Mouse (Mus musculus): Measurements from ENCODE around the gene Myadml2. TPM values are rescaled to one million over a fixed set of nuclear protein-coding genes. Genes with fewer than 3 reads are reported as not detected.
A peak's percentile ranks its signal among the peaks of the same experiment; 100 is the strongest.
"Not testable (repeated sequence)": the region's sequence is repeated elsewhere in the genome, so short reads cannot be mapped to it uniquely, and the experiment has no call there.

Myadml2 gene
- total RNA-seq (2021), result 1 to 10 TPM; 3.0 to 3.5 TPM
- long read RNA-seq, experiment 1, partial matches to known transcripts, result 0 of 1 reads
- long read RNA-seq, experiment 1, other reads (novel, unspliced or antisense), result 1 of 1 reads
- long read RNA-seq, experiment 2, partial matches to known transcripts, result 0 of 1 reads
- long read RNA-seq, experiment 2, other reads (novel, unspliced or antisense), result 1 of 1 reads

DNA sequence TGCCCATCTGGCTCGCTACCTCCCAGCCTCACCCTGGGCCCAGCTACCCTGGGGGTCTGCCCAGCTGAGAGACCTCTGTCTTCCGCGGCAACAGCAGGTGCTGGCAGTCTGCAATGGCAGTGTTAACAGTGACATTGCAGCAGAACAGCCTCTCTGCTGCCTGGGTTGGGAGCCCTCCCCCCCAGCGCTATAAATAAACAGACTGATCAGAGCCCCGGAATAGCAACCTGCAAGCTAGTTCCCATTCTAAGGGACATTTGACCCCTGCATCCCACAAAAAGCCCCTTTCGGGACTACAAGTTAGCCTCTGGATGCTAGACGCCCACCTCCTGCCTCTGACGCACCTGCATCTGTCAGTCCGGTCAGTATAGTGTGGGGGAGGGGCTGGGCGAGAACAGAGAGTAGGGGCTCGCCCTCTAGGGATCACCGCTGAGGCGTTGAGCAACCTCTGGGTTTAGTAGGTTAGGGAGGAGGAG lies at the start of gene Myadml2:
Gene Myadml2 (minus strand): TSS at position 158 of the 476 bp plus-strand sequence.
- DNase-seq (ENCODE audit: low spot score in 2 of 2), result no peak

DNA sequence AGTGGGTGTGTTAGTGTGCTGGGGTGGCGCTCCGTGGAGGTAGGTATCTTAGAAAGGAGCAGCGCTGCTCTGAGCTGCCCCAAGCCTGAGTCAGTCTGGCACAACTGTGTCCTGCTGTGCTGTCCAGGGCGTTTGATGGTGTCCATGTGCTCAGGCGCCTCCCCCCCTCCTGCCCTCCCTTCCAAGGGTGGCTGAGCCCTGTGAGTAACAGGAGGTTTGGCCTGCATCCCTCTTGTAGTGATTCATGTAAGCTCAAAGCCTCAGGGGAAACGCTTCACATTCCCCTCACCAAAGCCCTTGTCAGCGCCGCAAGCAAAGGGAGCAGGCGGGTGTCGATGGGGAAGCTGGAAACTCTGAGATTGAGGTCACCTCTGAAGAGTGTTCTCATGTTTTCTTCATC lies 49.8 kb upstream of the Myadml2 start:
- DNase-seq (ENCODE audit: low spot score in 2 of 2), result no peak

DNA sequence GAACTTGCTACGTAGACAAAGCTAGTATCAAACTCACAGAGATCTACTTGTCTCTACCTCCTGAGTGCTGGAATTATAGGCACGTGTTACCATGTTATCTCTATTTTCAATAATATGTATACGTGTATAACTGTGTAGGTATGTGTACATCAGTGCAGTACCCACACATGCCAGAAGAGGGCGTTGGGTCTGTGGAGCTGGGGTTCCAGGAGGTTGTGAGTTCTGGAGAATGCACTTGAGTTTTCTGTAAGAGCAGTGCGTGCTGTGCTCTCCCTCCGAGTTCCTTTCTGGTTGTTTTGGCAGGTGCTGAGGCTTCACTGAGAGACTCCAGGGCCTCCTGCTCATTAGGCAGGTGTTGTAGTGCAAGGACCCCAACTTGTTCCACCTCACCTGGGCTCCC lies 48.6 kb upstream of the Myadml2 start:
- no peak for DNase-seq (ENCODE audit: low spot score in 2 of 2)

DNA sequence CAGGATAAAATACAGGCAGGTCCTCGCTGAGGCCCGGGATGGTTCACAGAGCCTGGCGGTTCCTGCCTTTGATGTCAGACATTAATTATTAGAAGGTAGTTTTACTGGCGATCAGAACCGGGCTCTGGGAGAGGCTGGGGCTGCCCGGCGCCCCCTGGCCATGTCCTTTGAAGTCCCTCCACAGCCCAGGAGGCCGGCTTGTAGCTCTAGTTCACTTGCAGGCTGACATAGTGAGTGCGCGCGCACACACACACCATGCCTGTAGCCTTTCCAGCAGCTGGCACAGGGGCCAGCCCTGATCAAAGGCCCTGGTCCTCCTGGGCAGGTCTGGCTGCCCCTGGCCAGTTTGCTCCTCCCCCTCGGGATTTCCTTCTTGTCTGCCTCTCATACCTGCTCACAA lies 47.7 kb upstream of the Myadml2 start:
- no peak for DNase-seq (ENCODE audit: low spot score in 2 of 2)

DNA sequence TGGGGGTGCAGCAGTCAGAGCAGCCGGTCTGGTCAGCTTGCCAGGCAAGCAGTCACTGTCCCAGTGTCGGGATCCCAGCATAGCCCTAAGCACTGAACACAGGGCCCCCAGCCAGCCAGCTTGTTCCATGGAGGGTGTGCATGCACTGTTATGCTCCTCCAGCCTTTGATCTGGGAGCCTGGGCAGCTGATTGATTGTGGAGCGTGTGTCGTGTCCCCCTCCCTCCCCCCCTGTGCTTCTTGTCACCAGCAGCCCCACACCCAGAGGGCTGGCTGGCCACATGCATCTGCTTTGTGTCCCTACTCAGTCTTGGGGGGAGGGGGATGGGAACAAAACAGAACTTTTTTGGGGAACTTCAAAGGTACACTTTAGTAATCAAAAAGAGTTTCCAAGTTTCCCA lies 47.2 kb upstream of the Myadml2 start:
- DNase-seq (ENCODE audit: low spot score in 2 of 2), result peak in 1 of 2 experiments; percentile 49

DNA sequence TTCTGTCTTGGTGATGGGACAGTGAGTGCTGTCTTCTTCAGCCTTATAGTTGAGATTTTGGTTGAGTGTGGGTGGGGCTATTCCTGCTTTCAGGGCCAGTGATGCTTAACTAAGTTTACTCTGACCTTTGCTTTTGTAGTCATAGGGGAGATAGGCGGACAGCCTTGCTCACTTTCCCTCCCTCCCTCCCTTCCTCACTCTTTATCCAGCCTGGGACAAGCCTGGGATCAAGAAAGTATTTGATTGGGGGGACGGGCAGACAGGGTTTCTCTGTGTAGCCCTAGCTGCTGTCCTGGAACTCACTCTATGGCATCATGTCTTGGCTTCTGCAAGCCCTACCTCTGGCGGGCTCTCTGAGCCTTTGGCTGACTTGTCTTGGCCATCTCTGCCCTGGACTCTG lies 45.5 kb upstream of the Myadml2 start:
- DNase-seq (ENCODE audit: low spot score in 2 of 2), result no peak

DNA sequence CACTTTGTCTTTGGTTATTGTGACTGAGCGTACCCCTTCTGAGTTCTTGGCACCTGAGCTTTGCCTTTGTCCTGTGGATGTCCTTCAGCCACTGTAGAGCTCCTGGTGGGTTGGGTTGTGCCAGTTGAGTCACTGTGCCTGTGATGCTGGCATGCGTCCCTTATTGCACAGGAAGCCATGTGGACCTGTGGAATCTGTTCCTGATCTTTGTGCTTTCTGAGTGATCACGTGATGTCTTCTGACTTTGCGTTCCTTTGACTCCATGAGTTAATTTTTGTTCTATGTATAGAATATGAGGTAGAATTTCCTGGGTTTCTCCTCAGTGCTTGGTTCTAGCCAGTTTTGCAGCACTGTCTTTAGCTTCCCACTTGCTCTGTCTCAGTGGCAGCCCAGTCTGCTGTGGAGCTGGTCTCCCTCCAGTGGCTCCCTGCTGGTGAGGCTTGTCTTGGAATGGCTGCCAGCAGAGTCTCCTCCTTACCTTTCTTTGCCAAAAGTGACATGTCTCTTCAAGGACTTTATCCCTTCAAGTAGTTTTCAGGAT lies 44.6 kb upstream of the Myadml2 start:
- DNase-seq (ENCODE audit: low spot score in 2 of 2), result peak in 1 of 2 experiments; percentile 33

DNA sequence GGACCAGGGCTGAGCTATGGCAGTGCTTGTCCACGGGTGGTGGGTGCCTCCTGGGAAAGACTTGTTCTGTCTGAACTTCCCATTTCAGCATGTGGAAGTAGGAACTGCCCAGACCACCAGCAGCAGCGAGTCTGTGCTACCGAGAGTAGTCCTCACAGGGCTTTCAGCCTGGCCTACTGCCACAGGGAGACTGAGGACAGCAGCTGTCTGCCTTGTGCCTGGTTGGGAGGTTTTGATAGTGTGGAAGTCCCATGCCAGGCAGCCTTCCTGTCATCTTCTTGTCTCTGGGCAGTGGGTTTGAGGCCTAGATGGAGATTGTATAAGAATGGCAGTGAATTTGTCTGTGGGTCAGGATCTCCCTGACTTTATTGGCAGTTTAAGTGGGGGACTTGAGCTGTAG lies 41.4 kb upstream of the Myadml2 start:
- DNase-seq (ENCODE audit: low spot score in 2 of 2), result no peak

DNA sequence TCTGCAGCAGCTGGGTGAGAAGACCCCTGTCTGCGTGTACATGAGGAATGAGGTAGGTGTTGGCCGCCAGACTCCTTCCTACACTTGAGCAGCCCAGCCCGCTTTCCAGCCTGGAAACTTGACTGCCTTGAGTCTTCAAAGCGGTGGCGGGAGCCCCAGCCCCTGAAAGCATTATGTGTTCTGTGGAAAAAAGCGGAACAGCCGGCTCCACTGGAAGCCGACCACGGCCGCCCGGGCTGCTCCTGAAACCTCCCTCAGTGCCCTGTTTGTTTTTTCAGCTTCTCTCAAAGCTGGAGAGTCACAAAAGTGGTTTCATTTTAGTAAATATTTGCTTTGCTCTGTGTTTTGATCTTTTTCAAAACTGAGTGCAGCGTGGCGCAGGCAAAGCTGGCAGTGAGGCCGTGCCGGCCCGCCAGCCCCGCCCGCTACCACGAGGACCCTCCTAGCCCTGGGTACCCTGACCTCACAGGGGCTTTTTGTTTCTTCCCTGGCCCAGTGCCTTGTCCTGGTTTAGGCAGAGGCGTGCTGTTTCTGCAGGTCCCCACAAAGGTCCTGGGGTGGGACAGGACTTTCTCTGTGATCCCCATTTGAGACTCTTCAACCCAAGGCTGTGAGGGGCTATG lies 38.8 kb upstream of the Myadml2 start:
- DNase-seq (ENCODE audit: low spot score in 2 of 2), result no peak

DNA sequence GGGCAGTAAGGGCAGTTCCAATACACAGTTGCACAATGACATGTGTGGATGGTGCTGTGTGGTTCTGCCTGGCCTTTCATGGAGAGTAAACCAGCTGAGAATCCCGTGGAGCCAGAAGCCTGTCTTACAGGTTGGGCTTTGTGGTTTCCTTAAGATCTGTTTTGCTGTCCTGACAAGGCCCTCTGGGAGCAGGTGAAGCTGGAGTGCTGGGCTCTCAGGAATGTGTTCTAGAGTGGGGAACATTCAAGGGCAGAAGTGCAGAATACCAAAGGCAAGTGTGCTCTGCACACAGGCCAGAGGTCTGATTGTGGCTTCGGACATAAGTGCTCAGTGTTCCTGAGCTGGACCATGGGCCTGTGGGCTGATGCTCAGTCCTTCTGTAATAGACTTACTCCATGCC lies 36.7 kb upstream of the Myadml2 start:
- no peak for DNase-seq (ENCODE audit: low spot score in 2 of 2)

DNA sequence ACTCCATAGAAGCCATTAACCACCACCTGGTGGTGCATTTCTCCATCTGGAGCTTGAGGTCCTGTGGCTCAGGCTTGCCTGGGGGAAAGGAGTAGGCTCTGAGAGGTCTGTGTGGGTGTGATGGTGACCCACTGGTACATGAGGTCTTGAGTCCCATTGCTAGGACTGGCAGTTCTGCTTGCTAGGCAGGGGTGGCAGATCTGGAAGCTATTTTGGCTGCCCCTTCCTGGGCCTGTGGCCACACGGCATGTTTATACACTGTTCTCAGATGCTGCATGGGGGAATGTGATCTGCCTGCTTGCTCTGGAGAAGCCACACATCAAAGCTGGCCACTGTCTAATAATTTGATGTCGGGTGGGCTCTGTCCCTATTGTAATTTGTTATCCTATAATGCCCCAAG lies 36.1 kb upstream of the Myadml2 start:
- DNase-seq (ENCODE audit: low spot score in 2 of 2), result no peak

DNA sequence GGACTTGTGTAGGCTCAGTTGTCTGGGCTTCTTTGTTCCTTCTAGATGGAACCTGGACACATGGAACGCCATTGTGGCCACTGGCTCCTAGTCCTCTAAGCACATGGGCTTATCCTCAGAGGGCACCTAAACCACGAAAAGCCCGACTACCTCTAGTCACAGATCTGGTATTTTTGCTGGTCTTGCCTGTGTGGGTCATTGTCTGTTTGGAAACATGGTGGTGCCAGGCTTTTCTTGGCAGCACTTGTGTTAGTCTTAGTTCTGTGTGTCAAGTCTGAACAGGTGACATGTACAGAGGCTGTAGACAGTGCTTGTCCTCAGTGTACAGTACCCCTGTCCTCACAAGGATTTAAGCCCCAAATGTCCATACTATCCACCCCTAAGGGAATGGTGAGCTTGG lies 35.6 kb upstream of the Myadml2 start:
- DNase-seq (ENCODE audit: low spot score in 2 of 2), result no peak

DNA sequence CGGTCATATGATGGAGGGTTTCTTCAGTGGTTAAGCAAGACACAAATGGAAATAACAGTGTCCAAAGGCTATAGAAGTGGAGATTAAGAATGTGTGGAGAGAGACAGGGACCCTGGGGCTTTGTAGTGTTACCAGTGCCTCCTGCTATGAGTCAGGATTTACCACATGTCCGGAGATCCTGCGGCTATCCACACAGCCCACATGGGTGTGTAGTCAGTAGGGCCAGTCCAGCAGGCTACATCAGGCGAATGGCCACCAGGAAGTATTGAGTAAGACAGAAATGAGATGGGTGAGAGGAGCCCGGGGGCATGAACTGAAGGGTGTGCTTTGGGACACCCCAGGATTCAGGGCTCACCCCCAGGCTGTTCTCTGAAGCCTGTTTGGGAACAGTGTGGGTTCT lies 34.7 kb upstream of the Myadml2 start:
- no peak for DNase-seq (ENCODE audit: low spot score in 2 of 2)

DNA sequence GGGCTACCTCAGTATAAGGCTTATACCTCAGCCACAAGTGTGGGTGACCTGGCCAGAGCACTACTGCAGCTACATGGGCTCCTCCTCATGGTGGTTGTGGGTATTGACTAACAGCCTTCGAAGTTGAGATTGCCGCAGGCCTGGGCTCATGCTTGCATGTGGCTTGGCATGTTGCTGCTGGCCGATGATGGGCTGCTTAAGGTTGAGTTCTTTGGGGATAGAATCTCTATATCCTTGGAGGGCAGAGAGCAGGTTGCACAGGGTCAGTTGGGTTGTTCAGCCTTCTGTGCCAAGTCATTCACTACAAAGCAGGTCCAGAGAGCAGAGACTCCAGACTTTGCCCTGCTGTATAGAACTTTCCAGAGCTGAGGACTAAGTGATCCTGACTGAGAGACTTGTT lies 32.0 kb upstream of the Myadml2 start:
- no peak for DNase-seq (ENCODE audit: low spot score in 2 of 2)

DNA sequence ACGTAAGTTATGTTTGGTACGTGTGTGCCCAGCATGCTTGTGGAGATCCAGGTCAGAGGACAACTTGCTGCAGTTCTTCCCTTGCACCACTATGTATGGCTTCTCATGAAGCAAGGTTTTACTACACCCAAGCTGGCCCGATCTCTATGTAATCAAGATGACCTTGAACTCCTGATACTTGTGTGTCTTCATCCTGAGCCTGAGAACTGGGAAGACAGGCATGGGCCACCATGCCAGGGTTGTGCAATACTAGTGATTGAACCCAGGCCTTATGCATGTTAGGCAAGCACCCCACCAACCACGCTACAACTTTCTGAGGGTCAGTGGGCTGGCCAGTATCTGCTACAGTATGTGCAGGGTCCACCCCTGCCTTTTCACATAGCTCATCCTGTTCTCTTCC lies 29.0 kb upstream of the Myadml2 start:
- DNase-seq (ENCODE audit: low spot score in 2 of 2), result no peak

DNA sequence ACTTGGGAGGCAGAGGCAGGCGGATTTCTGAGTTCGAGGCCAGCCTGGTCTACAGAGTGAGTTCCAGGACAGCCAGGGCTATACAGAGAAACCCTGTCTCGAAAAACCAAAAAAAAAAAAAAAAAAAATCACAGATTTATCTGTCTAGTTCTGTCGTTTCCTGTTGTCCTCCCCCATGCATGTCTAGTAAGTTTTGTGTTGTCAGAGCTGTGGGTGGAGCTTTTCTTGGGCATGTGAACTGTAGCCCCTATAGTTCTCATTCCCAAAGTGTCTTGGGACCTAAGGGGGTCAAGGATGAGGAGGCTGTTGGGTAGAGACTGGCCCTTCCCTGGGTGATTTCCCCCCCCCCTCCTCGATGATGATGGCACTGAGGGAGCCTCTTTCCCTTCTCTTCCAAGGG lies 27.9 kb upstream of the Myadml2 start:
- DNase-seq (ENCODE audit: low spot score in 2 of 2), result not testable (repeated sequence)

DNA sequence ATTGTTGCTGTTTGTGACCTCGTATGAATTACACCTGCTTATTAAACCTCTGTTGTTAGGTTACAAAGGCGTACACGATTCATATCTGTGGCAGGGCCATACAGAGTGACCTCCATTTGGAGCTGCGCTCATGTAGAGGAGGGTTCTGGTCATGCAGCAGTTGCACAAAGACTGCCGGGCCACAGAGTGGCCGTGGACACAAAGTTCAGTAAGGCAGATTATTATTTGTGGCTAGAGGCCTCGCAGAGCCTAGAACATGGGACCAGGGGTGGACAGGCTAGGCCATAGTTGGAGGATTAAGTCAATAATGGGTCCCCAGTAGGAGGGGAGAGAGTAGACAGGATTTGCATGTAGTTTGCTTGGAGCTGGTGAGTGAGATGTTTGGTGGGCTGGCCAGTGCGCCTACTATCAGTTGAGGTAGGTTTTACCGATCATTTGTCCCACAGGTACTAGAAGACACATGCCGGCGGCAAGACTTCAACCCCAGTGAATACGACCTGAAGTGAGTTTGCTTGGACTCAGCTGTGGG lies 25.7 kb upstream of the Myadml2 start:
- DNase-seq (ENCODE audit: low spot score in 2 of 2), result no peak

DNA sequence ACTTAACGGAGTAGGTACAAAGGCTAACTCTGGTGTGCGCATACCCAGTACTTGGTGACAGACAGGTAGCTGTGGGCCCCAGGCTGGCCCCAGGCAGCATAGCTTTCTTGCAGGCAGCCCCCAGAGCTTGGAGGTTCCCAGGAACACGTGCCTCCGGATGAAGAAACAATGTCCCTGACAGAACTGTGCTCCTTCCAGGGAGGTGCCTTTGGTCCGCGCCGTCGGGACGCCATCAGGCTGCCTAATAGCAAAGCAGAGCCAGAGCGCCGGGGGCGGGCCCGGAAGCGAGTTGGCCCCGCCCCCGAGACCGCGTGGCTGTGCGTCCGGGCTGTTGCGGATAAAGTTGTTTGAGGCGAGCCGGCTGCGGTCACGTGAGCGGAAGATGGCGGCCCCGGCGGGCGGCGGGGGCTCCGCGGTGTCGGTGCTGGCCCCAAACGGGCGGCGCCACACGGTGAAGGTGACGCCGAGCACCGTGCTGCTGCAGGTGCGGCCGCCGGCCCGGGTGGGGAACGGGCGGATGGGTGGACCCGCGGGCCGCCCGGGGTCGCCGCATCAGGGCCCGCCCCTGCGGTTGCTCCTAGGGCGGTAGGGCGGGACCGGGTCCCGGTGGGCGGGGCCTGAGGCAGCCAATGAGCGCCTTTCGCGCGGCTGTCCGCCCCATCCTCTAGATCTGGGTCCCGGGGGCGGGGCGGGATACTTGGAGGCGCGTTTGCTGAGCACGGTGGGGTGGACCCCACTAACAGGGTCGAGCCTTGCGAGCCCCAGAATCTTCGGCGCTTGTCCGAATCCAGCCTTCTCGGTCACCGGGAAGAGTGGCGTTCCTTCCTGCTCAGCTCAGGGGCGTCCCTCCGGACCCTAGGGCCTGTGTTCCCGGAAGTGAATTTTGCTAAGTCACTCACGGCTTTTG lies 25.0 kb upstream of the Myadml2 start, which contains the start of gene Aspscr1:
Gene Aspscr1 (plus strand): TSS at position 287 of the 907 bp plus-strand sequence.
- DNase-seq (ENCODE audit: low spot score in 2 of 2), result peak; percentile 92 to 93

DNA sequence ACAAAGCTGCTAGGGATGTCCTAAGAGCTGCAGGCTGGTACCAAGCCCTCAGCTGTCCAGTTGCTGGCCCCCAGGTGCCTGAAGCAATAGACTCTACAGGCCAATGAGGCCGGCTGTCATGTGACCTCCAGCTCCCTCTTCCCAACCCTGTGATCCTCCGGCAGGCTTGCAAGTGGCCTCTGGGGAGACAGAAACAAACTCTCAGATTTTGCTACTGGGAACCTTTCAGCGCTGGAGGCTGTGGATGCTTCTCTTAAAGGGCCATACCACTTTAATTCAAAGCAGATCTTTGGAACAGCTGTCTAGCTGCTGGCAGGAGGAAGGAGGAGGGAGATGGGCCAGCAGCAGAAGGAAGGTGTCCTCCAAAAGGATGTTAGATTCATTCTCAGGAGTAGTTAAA lies 18.7 kb upstream of the Myadml2 start:
- DNase-seq (ENCODE audit: low spot score in 2 of 2), result no peak

DNA sequence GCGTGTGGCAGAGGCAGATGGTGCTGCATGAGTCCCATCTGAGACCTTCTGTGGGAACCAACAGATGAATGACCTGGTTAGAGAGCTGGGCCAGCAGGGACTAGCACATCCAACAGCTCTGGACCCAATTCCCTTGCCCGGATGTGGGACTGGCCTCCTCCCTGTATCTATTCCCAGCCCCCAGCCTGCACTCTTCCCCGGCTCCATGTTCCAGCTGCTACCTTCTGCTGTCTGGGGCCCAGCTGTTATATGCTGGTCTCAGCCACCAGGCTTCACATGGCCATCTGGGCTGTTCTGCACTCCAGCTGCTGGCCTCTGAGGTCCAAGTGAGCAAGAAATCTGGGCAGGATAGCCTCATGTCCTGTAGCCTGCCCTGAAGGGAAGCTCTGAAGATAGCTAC lies 17.4 kb upstream of the Myadml2 start:
- no peak for DNase-seq (ENCODE audit: low spot score in 2 of 2)

DNA sequence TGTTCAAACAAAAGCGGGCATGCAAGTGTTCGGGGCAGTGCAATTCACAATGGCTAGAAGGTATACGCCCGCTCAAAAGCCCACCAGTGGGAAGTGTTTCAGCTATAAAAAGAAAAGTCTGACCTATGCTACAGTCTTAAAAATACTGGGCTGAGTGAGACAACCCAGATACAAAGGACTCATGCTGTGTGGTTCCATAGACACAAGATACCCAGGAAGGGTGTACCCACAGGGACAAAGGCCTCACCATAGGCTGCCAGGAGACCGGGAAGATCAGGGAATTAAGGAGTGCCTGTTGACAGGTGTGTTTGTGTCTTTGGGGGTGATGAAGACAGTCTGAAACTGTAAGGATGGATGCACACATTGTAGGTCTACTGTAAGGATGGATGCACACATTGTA lies 15.8 kb upstream of the Myadml2 start:
- DNase-seq (ENCODE audit: low spot score in 2 of 2), result no peak

DNA sequence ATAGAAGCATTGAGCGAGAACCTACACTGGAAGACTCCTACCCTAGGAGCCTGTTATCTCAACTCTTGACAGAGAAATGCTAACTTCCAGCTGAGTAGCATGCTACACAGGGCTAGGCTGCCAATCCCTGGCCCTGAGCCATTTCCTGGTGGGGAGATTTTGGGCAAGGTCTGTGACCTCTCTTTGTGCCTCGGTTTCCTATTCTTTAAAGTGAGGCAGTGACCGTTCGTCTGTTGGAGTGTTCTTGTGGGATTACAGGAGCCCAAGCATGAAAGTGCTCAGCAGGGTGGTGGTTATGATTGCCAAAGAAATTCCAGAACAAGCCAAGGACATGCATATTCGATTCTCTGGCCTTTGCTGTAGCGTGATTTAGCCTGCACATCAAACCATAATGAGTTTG lies 14.8 kb upstream of the Myadml2 start:
- no peak for DNase-seq (ENCODE audit: low spot score in 2 of 2)
